Mouse (Mus musculus) lung, postnatal 0 days (tissue): ENCODE measurements at regions not wholly inside any gene's neighbourhood (a gene's known extent, or its start where the extent isn't known, plus 50 kb on each side); places are given as distances from the start of the nearest gene placed in this dataset.

ENCODE experiments used
- CTCF ChIP-seq: IDR thresholded peaks from 2 replicates; pipeline ENCODE4 v1.5.1; 2016; ENCODE audit warnings: antibody characterized with exemption, mild to moderate bottlenecking
- EP300 ChIP-seq: IDR thresholded peaks from 2 replicates; pipeline ENCODE4 v1.6.1; 2016; ENCODE audit warnings: antibody characterized with exemption, mild to moderate bottlenecking, control low read depth

GRCm38 (mm10) chr10:118680896-118681295, 189.1 kb downstream of the Dyrk2 start:
- TF ChIP-seq CTCF (no peak), EP300 (no peak)
